Mouse (Mus musculus) stomach, postnatal 0 days (tissue): ENCODE measurements around the gene Akr1b8. TPM values are rescaled to one million over a fixed set of nuclear protein-coding genes. Genes with fewer than 3 reads are reported as not detected.

Experiments
- ATAC-seq: fragments of 200-750 bp; cut with Nextera tagmentation; 2 replicates; pipeline ENCODE4 v1.8.0; 2017; ENCODE audit not compliant: low FRiP score, low TSS enrichment
- DNase-seq: peaks from one replicate; pipeline ENCODE4 v3.0.0-alpha.2; 2016; ENCODE audit warnings: low spot score
- H3K27ac ChIP-seq: fragments of 300-500 bp; sonication (generic); replicated peaks from 2 replicates; pipeline ENCODE4 v1.5.1; 2014; ENCODE audit warnings: mild to moderate bottlenecking, control low read depth
- H3K27me3 ChIP-seq: fragments of 300-500 bp; sonication (generic); 2 replicates; pipeline ENCODE4 v1.6.1; 2014; ENCODE audit warnings: low read length; ENCODE audit not compliant: control insufficient read depth, insufficient read depth
- H3K36me3 ChIP-seq: fragments of 300-500 bp; sonication (generic); 2 replicates; pipeline ENCODE4 v1.6.1; 2014; ENCODE audit warnings: low read length, mixed read lengths; ENCODE audit not compliant: control insufficient read depth, insufficient read depth
- H3K4me1 ChIP-seq: fragments of 300-500 bp; sonication (generic); replicated peaks from 2 replicates; pipeline ENCODE4 v1.6.1; 2014; ENCODE audit warnings: antibody characterized with exemption; ENCODE audit not compliant: control insufficient read depth, insufficient read depth
- H3K4me2 ChIP-seq: fragments of 300-500 bp; sonication (generic); replicated peaks from 2 replicates; pipeline ENCODE4 v1.6.1; 2014; ENCODE audit warnings: low read depth, mild to moderate bottlenecking, control low read depth, moderate library complexity
- H3K4me3 ChIP-seq: fragments of 300-500 bp; sonication (generic); 2 replicates; pipeline ENCODE4 v1.5.1; 2014; ENCODE audit warnings: low read depth, low read length, control low read depth
- H3K9ac ChIP-seq: fragments of 300-500 bp; sonication (generic); 2 replicates; pipeline ENCODE4 v1.6.1; 2014; ENCODE audit warnings: mild to moderate bottlenecking, low read length, control low read depth, mixed read lengths
- H3K9me3 ChIP-seq: fragments of 300-500 bp; sonication (generic); 2 replicates; pipeline ENCODE4 v1.6.1; 2016; ENCODE audit warnings: low read length; ENCODE audit not compliant: control insufficient read depth
- CTCF ChIP-seq: IDR thresholded peaks from 2 replicates; pipeline ENCODE4 v1.5.1; 2016; ENCODE audit warnings: antibody characterized with exemption, low read depth, mild to moderate bottlenecking, moderate library complexity
- EP300 ChIP-seq: optimal IDR thresholded peaks from 2 replicates; pipeline ENCODE3; 2016; ENCODE audit warnings: antibody characterized with exemption
- WGBS: fragments of 180-500 bp; shearing (Covaris S2); extraction: QIAGEN DNeasy Blood & Tissue Kit; methylation state at CpG from one replicate; pipeline ENCODE4 v1.1.7; 2014; 5-methylcytosine and 5-hydroxymethylcytosine counted together
- polyA plus RNA-seq: library from polyadenylated mRNA; unstranded; fragments of >200 nt; fragmentation: Nextera tagmentation; extraction: Ambion mirVana; gene quantifications from 2 replicates; pipeline ENCODE4 v1.2.1, GENCODE M21; 2015

Gene Akr1b8
- 96.1 and 112 TPM in 2 replicates for polyA plus RNA-seq

- no peaks in the 10 kb centered on the region for H3K9me3 ChIP-seq
- no peaks in the 10 kb centered on the region for H3K36me3 ChIP-seq
- ATAC-seq, result peak; percentile 47; the same call in 1 of the 2 replicates
- TF ChIP-seq EP300 (no peak), CTCF (no peak)
- H3K4me2 ChIP-seq, result peak within 1 kb of the TSS; percentile 42; the same call in 1 of the 2 replicates
- peak within 1 kb of the TSS; percentile 20; the same call in 1 of the 2 replicates for H3K27ac ChIP-seq
- 0 out of 2 replicates have a peak within 1 kb of the TSS, but pooled peaks have one; percentile 12 for H3K4me3 ChIP-seq
- no peaks in the 10 kb centered on the region for H3K4me1 ChIP-seq
- no peak within 1 kb of the TSS for H3K9ac ChIP-seq
- 12% methylated on average over 16 of the region's 16 CpGs for WGBS
- DNase-seq, result peak; percentile 73
- H3K27me3 ChIP-seq, result no peaks in the 10 kb centered on the region
These were observed at the start of gene Akr1b8 for GRCm38 (mm10) chr6:34353658-34354353. TSS of gene Akr1b8 (plus strand) at chr6:34354119.

- no peaks in the 10 kb centered on the region for H3K4me1 ChIP-seq
- ATAC-seq, result peak; percentile 73
- 55% methylated on average over 10 of the region's 10 CpGs for WGBS
- TF ChIP-seq EP300 (no peak), CTCF (no peak)
- 0 out of 2 replicates have a peak overlapping the region, but pooled peaks have one; percentile 8 for H3K27ac ChIP-seq
- H3K9ac ChIP-seq, result no peak overlapping the region
- H3K36me3 ChIP-seq, result 0 out of 2 replicates have a peak, but pooled peaks cover 2% of the 10 kb centered on the region
- no peaks in the 10 kb centered on the region for H3K9me3 ChIP-seq
- no peak overlapping the region for H3K4me3 ChIP-seq
- H3K4me2 ChIP-seq, result no peak overlapping the region
- DNase-seq, result peak; percentile 33
- no peaks in the 10 kb centered on the region for H3K27me3 ChIP-seq
These were observed 49.2 kb upstream of the Akr1b8 start for GRCm38 (mm10) chr6:34304675-34305241.

- Histone ChIP-seq H3K9ac (no peak overlapping the region), H3K27me3 (no peaks in the 10 kb centered on the region), H3K4me1 (no peaks in the 10 kb centered on the region), H3K4me2 (no peak overlapping the region), H3K36me3 (peaks cover 5% of the 10 kb centered on the region; the same call in 1 of the 2 replicates), H3K4me3 (no peak overlapping the region), H3K27ac (no peak overlapping the region), H3K9me3 (no peaks in the 10 kb centered on the region)
- ATAC-seq, result no peak
- 81% methylated on average over 6 of the region's 6 CpGs for WGBS
- no peak for DNase-seq
- TF ChIP-seq CTCF, result no peak
- no peak for TF ChIP-seq EP300
These were observed 47.1 kb upstream of the Akr1b8 start for GRCm38 (mm10) chr6:34306797-34307196.

GRCm38 (mm10) chr6:34309526-34309925 lies 44.4 kb upstream of the Akr1b8 start:
- no peak overlapping the region for H3K4me2 ChIP-seq
- H3K9ac ChIP-seq, result no peak overlapping the region
- H3K27me3 ChIP-seq, result no peaks in the 10 kb centered on the region
- no peaks in the 10 kb centered on the region for H3K9me3 ChIP-seq
- ATAC-seq (no peak), DNase-seq (no peak)
- TF ChIP-seq CTCF, result no peak
- H3K36me3 ChIP-seq, result peaks cover 5% of the 10 kb centered on the region; the same call in 1 of the 2 replicates
- H3K4me1 ChIP-seq, result no peaks in the 10 kb centered on the region
- no peak overlapping the region for H3K27ac ChIP-seq
- H3K4me3 ChIP-seq, result no peak overlapping the region
- 96% methylated on average over 6 of the region's 6 CpGs for whole genome bisulfite sequencing

GRCm38 (mm10) chr6:34310023-34310595 lies 43.8 kb upstream of the Akr1b8 start:
- WGBS, result 93% methylated on average over 11 of the region's 11 CpGs
- TF ChIP-seq EP300 (no peak), CTCF (no peak)
- no peak for DNase-seq

GRCm38 (mm10) chr6:34313386-34313785 lies 40.5 kb upstream of the Akr1b8 start:
- Histone ChIP-seq H3K4me2 (no peak overlapping the region), H3K27me3 (no peaks in the 10 kb centered on the region), H3K4me3 (no peak overlapping the region), H3K9me3 (no peaks in the 10 kb centered on the region), H3K9ac (no peak overlapping the region), H3K36me3 (peaks cover 5% of the 10 kb centered on the region; the same call in 1 of the 2 replicates), H3K4me1 (no peaks in the 10 kb centered on the region; the same call in 1 of the 2 replicates), H3K27ac (no peak overlapping the region)
- TF ChIP-seq CTCF, result no peak
- TF ChIP-seq EP300, result no peak
- 69% methylated on average over 9 of the region's 9 CpGs for WGBS
- ATAC-seq, result no peak
- DNase-seq, result no peak

More at GRCm38 (mm10) chr6:34310023-34310595, 43.8 kb upstream of the Akr1b8 start:
- no peak overlapping the region for H3K9ac ChIP-seq
- H3K4me1 ChIP-seq, result no peaks in the 10 kb centered on the region
- H3K27ac ChIP-seq, result no peak overlapping the region
- H3K36me3 ChIP-seq, result peaks cover 5% of the 10 kb centered on the region; the same call in 1 of the 2 replicates
- H3K9me3 ChIP-seq, result no peaks in the 10 kb centered on the region
- no peak overlapping the region for H3K4me2 ChIP-seq
- ATAC-seq, result no peak
- H3K27me3 ChIP-seq, result no peaks in the 10 kb centered on the region
- no peak overlapping the region for H3K4me3 ChIP-seq
